Mouse (Mus musculus): ENCODE measurements at regions not wholly inside any gene's neighbourhood (a gene's known extent, or its start where the extent isn't known, plus 50 kb on each side); places are given as distances from the start of the nearest gene placed in this dataset.

DNA sequence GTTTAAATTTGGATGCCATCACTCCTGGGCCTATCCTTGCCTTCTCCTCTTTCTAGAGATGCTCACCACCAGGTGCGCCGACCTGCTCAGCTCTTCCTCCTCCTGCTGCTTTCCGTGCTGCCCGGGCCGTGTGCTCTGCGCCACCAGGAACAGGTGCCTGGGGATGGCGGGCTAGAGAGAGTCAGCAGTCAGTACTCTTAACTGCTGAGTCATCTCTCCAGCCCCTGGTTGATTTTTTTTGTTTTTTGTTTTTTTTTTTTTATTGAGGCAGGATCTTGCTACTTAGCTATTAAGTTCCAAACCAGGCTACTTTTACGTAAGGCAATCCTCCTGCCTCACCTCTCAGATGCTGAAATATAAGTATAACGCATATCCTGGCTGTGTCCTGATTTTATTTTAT lies 59.8 kb upstream of the Larp1 start:
- no peak overlapping the region for H3K4me3 ChIP-seq (ENCODE audit: low read depth, low read length)
- H3K9me3 ChIP-seq (ENCODE audit: control insufficient read depth, low read length), result no peaks in the 10 kb centered on the region
- H3K27me3 ChIP-seq (ENCODE audit: control insufficient read depth, insufficient read depth, low read length), result no peaks in the 10 kb centered on the region
- no peak overlapping the region for H3K4me2 ChIP-seq (ENCODE audit: low read depth)
- no peaks in the 10 kb centered on the region for H3K4me1 ChIP-seq (ENCODE audit: control insufficient read depth, insufficient read depth, low read length)
- no peak for ATAC-seq (ENCODE audit: insufficient read depth, low FRiP score, low TSS enrichment)
- no peaks in the 10 kb centered on the region for H3K36me3 ChIP-seq (ENCODE audit: control insufficient read depth, insufficient read depth, low read length)
- H3K27ac ChIP-seq (ENCODE audit: low read depth, low read length), result no peak overlapping the region
- no peak for DNase-seq (ENCODE audit: low spot score)
- 74% methylated on average over 9 of the region's 9 CpGs for WGBS
- no peak overlapping the region for H3K9ac ChIP-seq (ENCODE audit: low read length)

DNA sequence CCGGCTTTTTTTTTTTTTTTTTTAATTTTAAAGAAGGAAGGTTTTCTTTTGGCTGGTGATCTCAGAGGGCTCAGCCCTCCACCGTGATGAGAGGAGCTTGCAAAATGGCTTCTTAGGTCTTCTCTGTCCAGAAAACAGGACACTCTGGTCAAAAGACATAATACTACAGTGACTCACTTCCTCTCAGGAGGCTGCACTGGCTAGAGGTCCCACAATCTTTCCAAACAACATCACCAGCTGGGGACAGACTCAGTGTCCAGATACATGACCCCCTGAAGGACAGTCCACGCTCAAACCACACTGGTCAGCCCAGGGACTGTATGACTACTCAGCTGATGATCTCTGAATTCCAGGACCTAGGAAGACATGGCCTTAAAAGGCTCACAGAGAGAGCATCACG lies 61.5 kb upstream of the Larp1 start:
- H3K27ac ChIP-seq (ENCODE audit: low read depth, low read length), result no peak overlapping the region
- no peaks in the 10 kb centered on the region for H3K27me3 ChIP-seq (ENCODE audit: control insufficient read depth, insufficient read depth, low read length)
- H3K4me2 ChIP-seq (ENCODE audit: low read depth), result no peak overlapping the region
- no peak overlapping the region for H3K9ac ChIP-seq (ENCODE audit: low read length)
- H3K36me3 ChIP-seq (ENCODE audit: control insufficient read depth, insufficient read depth, low read length), result no peaks in the 10 kb centered on the region
- no peak for ATAC-seq (ENCODE audit: insufficient read depth, low FRiP score, low TSS enrichment)
- no peaks in the 10 kb centered on the region for H3K4me1 ChIP-seq (ENCODE audit: control insufficient read depth, insufficient read depth, low read length)
- 88% methylated on average over 4 of the region's 4 CpGs for WGBS
- no peak for DNase-seq (ENCODE audit: low spot score)
- H3K9me3 ChIP-seq (ENCODE audit: control insufficient read depth, low read length), result no peaks in the 10 kb centered on the region
- no peak overlapping the region for H3K4me3 ChIP-seq (ENCODE audit: low read depth, low read length)

DNA sequence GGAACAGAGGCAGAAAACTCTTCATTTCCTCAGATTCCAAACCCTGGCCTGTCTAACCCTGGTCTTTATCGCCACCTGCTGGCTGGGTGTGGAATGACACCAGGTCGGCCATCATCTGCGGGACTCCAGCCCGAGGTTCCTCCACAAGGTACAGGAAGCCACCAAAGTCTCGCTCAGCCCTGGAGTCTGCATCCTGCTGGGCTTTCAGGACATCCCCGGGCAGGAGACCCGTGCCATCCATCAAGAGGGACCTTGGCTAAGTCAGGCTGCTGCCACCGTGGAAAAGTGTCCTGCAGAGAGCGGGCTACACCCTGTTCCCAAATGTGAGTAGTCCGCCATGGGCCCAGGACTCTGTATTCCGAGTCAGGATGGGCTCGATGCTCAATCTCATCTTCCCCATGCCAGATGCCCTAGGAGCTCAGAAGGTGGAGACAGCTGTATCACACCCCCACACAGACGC lies 74.4 kb upstream of the Larp1 start:
- H3K9ac ChIP-seq (ENCODE audit: low read length), result peak overlapping the region; percentile 14; the same call in 1 of the 2 replicates
- no peaks in the 10 kb centered on the region for H3K36me3 ChIP-seq (ENCODE audit: control insufficient read depth, insufficient read depth, low read length)
- H3K4me3 ChIP-seq (ENCODE audit: low read depth, low read length), result no peak overlapping the region
- H3K27me3 ChIP-seq (ENCODE audit: control insufficient read depth, insufficient read depth, low read length), result no peaks in the 10 kb centered on the region
- DNase-seq (ENCODE audit: low spot score) (peak; percentile 89), ATAC-seq (ENCODE audit: insufficient read depth, low FRiP score, low TSS enrichment) (no peak; the same call in 1 of the 2 replicates)
- no peak overlapping the region for H3K27ac ChIP-seq (ENCODE audit: low read depth, low read length)
- H3K9me3 ChIP-seq (ENCODE audit: control insufficient read depth, low read length), result no peaks in the 10 kb centered on the region
- 10% methylated on average over 13 of the region's 13 CpGs for WGBS
- H3K4me1 ChIP-seq (ENCODE audit: control insufficient read depth, insufficient read depth, low read length), result 0 out of 2 replicates have a peak, but pooled peaks cover 2% of the 10 kb centered on the region
- H3K4me2 ChIP-seq (ENCODE audit: low read depth), result peak overlapping the region; percentile 41

DNA sequence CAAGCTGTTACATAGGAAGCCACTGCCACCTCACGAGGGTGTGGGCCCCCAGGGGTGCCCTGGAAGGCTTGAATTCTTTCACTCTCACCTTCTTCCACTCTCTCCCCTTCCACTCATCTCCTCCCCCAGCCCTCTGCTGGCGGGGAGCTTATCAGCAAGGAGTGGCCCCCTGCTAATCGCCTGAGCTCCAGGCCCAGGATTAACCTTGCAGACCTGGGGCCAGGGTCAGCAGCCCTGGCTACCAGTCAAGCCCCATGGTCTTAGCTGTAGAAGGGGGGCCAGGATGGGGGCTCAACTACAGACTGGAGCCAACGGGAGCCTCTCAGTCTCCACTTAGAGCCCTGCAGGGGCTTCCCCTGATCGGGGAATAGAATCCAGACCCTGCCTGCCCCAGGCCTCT lies 75.8 kb upstream of the Larp1 start:
- no peaks in the 10 kb centered on the region for H3K9me3 ChIP-seq (ENCODE audit: control insufficient read depth, low read length)
- 7% methylated on average over 5 of the region's 5 CpGs for WGBS
- ATAC-seq (ENCODE audit: insufficient read depth, low FRiP score, low TSS enrichment), result no peak
- no peak overlapping the region for H3K4me3 ChIP-seq (ENCODE audit: low read depth, low read length)
- no peak overlapping the region for H3K9ac ChIP-seq (ENCODE audit: low read length)
- H3K4me2 ChIP-seq (ENCODE audit: low read depth), result no peak overlapping the region
- DNase-seq (ENCODE audit: low spot score), result no peak
- no peaks in the 10 kb centered on the region for H3K36me3 ChIP-seq (ENCODE audit: control insufficient read depth, insufficient read depth, low read length)
- no peaks in the 10 kb centered on the region for H3K27me3 ChIP-seq (ENCODE audit: control insufficient read depth, insufficient read depth, low read length)
- H3K27ac ChIP-seq (ENCODE audit: low read depth, low read length), result no peak overlapping the region
- 0 out of 2 replicates have a peak, but pooled peaks cover 2% of the 10 kb centered on the region for H3K4me1 ChIP-seq (ENCODE audit: control insufficient read depth, insufficient read depth, low read length)

DNA sequence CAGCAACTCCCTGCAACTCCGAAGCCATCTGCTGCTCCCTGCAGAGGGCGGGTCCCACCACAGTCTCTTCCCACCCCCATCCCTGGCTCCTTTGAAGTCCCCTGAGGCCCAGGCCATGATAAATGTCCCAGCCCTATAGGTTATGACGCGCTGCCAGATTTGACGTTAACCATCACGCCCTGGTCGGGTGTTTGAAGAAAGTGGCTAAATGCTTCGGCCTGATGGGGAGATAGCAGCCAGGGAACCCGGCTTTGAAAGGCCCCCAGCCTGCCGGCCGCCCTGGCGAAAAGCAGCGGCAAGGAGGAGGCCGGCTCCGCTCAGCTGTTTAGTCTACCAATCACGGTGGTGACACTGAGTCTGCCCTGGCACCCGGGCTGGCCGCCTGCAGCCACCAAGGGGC lies 79.4 kb upstream of the Larp1 start:
- Histone ChIP-seq H3K4me2 (ENCODE audit: low read depth) (peak overlapping the region; percentile 40), H3K27ac (ENCODE audit: low read depth, low read length) (no peak overlapping the region), H3K9me3 (ENCODE audit: control insufficient read depth, low read length) (no peaks in the 10 kb centered on the region), H3K27me3 (ENCODE audit: control insufficient read depth, insufficient read depth, low read length) (no peaks in the 10 kb centered on the region), H3K36me3 (ENCODE audit: control insufficient read depth, insufficient read depth, low read length) (no peaks in the 10 kb centered on the region), H3K4me1 (ENCODE audit: control insufficient read depth, insufficient read depth, low read length) (0 out of 2 replicates have a peak, but pooled peaks cover 2% of the 10 kb centered on the region), H3K9ac (ENCODE audit: low read length) (0 out of 2 replicates have a peak overlapping the region, but pooled peaks have one; percentile 15), H3K4me3 (ENCODE audit: low read depth, low read length) (no peak overlapping the region)
- DNase-seq (ENCODE audit: low spot score) (peak; percentile 56), ATAC-seq (ENCODE audit: insufficient read depth, low FRiP score, low TSS enrichment) (0 out of 2 replicates have a peak, but pooled peaks have one; percentile 45)
- WGBS, result 3% methylated on average over 18 of the region's 18 CpGs

DNA sequence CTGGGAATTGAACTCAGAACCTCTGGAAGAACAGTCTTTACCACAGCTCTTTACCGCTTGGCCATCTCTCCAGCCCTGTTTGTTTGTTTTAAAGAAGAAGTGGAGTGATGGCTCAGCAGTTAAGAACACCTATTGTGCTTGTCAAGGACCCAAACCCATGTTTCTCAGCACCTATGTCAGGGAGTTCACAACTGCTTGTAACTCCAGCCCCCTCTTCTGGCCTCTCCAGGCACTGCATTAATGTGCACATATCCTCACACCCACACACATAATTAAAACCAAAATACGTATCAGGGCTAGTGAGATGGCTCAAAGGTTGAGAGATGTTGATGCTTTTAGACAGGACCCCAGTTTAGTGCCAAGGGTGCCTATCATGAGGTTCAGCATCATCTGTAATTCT lies 87.6 kb upstream of the Hand1 start:
- DNase-seq (ENCODE audit: low spot score), result no peak
- no peak for ATAC-seq (ENCODE audit: insufficient read depth, low FRiP score, low TSS enrichment)
- WGBS, result 88% methylated on average over 2 of the region's 2 CpGs

DNA sequence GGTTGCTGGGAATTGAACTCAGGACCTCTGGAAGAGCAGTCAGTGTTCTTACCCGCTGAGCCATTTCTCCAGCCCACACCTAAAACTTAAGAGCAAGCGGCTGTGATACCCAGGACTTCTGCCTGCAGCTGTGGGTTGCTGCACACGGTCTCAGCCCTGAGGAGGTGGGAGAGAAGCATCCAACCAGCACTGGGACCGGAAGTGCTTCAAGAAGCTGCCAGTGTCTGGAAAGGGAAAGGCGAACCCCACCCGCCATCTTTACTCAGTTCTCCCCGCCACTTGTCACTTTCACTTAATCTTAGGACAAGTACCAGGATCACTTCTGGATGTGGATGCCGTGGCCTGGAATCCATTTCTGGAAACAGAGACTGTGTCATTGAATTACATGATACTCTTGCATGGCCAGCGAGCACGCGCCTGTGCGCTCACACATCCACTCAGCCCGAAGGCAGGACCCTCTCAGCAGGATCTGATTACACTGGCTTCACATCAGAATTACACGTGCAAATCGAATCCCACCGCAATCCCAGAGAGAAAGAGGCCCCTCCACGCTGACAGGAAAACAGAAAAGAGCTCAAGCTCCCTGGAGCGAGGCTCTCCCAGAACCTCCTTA lies 85.9 kb upstream of the Hand1 start:
- Histone ChIP-seq H3K4me2 (ENCODE audit: low read depth) (no peak overlapping the region), H3K9ac (ENCODE audit: low read length) (no peak overlapping the region), H3K4me3 (ENCODE audit: low read depth, low read length) (no peak overlapping the region), H3K9me3 (ENCODE audit: control insufficient read depth, low read length) (no peaks in the 10 kb centered on the region), H3K27ac (ENCODE audit: low read depth, low read length) (no peak overlapping the region), H3K4me1 (ENCODE audit: control insufficient read depth, insufficient read depth, low read length) (no peaks in the 10 kb centered on the region), H3K27me3 (ENCODE audit: control insufficient read depth, insufficient read depth, low read length) (no peaks in the 10 kb centered on the region), H3K36me3 (ENCODE audit: control insufficient read depth, insufficient read depth, low read length) (no peaks in the 10 kb centered on the region)
- WGBS, result 88% methylated on average over 18 of the region's 18 CpGs
- no peak for DNase-seq (ENCODE audit: low spot score)
- no peak for ATAC-seq (ENCODE audit: insufficient read depth, low FRiP score, low TSS enrichment)

More for the DNA sequence above, 87.6 kb upstream of the Hand1 start:
- H3K4me3 ChIP-seq (ENCODE audit: low read depth, low read length), result no peak overlapping the region
- H3K27me3 ChIP-seq (ENCODE audit: control insufficient read depth, insufficient read depth, low read length), result no peaks in the 10 kb centered on the region
- no peaks in the 10 kb centered on the region for H3K4me1 ChIP-seq (ENCODE audit: control insufficient read depth, insufficient read depth, low read length)
- H3K27ac ChIP-seq (ENCODE audit: low read depth, low read length), result no peak overlapping the region
- no peaks in the 10 kb centered on the region for H3K9me3 ChIP-seq (ENCODE audit: control insufficient read depth, low read length)
- H3K9ac ChIP-seq (ENCODE audit: low read length), result no peak overlapping the region
- H3K36me3 ChIP-seq (ENCODE audit: control insufficient read depth, insufficient read depth, low read length), result no peaks in the 10 kb centered on the region
- no peak overlapping the region for H3K4me2 ChIP-seq (ENCODE audit: low read depth)

DNA sequence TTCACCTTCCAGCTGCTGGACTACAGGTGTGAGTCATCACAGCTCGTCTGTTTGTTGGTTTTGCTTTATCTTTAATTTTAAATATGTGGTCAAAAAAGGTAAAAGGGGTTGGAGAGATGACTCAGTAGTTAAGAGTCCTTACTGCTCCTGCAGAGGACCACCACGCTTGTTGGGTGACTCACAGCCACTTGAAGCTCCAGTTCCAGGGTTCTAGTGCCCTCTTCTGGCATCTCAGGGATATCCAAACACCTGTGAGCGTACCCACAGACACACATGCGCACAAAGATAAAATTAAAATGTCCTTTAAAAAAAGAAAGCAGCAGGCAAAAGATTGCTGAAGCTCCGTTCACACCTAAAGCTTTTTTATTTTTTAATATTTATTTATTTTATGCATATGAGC lies 85.4 kb upstream of the Hand1 start:
- DNase-seq (ENCODE audit: low spot score) (no peak), ATAC-seq (ENCODE audit: insufficient read depth, low FRiP score, low TSS enrichment) (no peak)

DNA sequence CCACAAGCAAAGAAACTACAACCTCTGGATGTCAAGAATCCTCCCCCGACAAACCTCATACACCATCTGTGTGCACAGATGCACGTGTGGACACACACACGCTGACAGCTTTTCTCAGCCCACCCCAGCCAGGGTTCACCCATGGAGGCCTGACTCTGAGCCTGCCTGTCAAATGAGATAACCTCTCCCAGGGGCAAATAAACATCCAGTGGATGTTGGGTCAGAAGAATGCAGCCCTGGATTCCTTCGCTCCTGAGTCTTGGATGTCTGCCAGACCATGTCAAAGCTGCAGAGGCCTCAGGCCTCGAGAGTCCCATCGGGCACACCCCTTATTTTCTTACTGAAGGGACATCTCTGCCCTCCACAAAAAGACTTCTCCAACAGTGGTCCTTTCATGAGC lies 83.4 kb upstream of the Hand1 start:
- no peak overlapping the region for H3K4me3 ChIP-seq (ENCODE audit: low read depth, low read length)
- WGBS, result 61% methylated on average over 6 of the region's 6 CpGs
- DNase-seq (ENCODE audit: low spot score), result no peak

More for the DNA sequence above, 85.4 kb upstream of the Hand1 start:
- no peaks in the 10 kb centered on the region for H3K27me3 ChIP-seq (ENCODE audit: control insufficient read depth, insufficient read depth, low read length)
- no peak overlapping the region for H3K4me3 ChIP-seq (ENCODE audit: low read depth, low read length)
- no peaks in the 10 kb centered on the region for H3K4me1 ChIP-seq (ENCODE audit: control insufficient read depth, insufficient read depth, low read length)
- no peak overlapping the region for H3K27ac ChIP-seq (ENCODE audit: low read depth, low read length)
- no peaks in the 10 kb centered on the region for H3K9me3 ChIP-seq (ENCODE audit: control insufficient read depth, low read length)
- H3K9ac ChIP-seq (ENCODE audit: low read length), result no peak overlapping the region
- WGBS, result 71% methylated on average over 5 of the region's 5 CpGs
- H3K36me3 ChIP-seq (ENCODE audit: control insufficient read depth, insufficient read depth, low read length), result no peaks in the 10 kb centered on the region
- no peak overlapping the region for H3K4me2 ChIP-seq (ENCODE audit: low read depth)

More for the DNA sequence above, 83.4 kb upstream of the Hand1 start:
- H3K4me1 ChIP-seq (ENCODE audit: control insufficient read depth, insufficient read depth, low read length), result no peaks in the 10 kb centered on the region
- H3K9ac ChIP-seq (ENCODE audit: low read length), result no peak overlapping the region
- no peak overlapping the region for H3K4me2 ChIP-seq (ENCODE audit: low read depth)
- no peak overlapping the region for H3K27ac ChIP-seq (ENCODE audit: low read depth, low read length)
- no peaks in the 10 kb centered on the region for H3K9me3 ChIP-seq (ENCODE audit: control insufficient read depth, low read length)
- no peaks in the 10 kb centered on the region for H3K27me3 ChIP-seq (ENCODE audit: control insufficient read depth, insufficient read depth, low read length)
- no peak for ATAC-seq (ENCODE audit: insufficient read depth, low FRiP score, low TSS enrichment)
- no peaks in the 10 kb centered on the region for H3K36me3 ChIP-seq (ENCODE audit: control insufficient read depth, insufficient read depth, low read length)
